Mouse (Mus musculus) liver, postnatal 0 days (tissue): Measurements from ENCODE around the gene Slc44a5. TPM values are rescaled to one million over a fixed set of nuclear protein-coding genes. Genes with fewer than 3 reads are reported as not detected.
"Not testable (repeated sequence)": the region's sequence is repeated elsewhere in the genome, so short reads cannot be mapped to it uniquely, and the experiment has no call there.

Experiments
- ATAC-seq: fragments of 200-750 bp; cut with Nextera tagmentation; 2 replicates; pipeline ENCODE4 v1.8.0; 2017; ENCODE audit warnings: mild to moderate bottlenecking, moderate library complexity
- DNase-seq: peaks from one replicate; pipeline ENCODE4 v3.0.0-alpha.2; 2016
- H3K27ac ChIP-seq: fragments of 300-500 bp; sonication (generic); 2 replicates; pipeline ENCODE4 v1.5.1; 2014; ENCODE audit warnings: antibody characterized with exemption, moderate library complexity, mild to moderate bottlenecking, low read depth
- H3K27me3 ChIP-seq: fragments of 300-500 bp; sonication (generic); 2 replicates; pipeline ENCODE4 v1.6.1; 2014; ENCODE audit warnings: low read length, control low read depth, mixed read lengths; ENCODE audit not compliant: insufficient read depth
- H3K36me3 ChIP-seq: fragments of 300-500 bp; sonication (generic); replicated peaks from 2 replicates; pipeline ENCODE4 v1.6.1; 2014; ENCODE audit warnings: mild to moderate bottlenecking, control low read depth, low read length, moderate library complexity, mixed read lengths; ENCODE audit not compliant: insufficient read depth
- H3K4me1 ChIP-seq: fragments of 300-500 bp; sonication (generic); 2 replicates; pipeline ENCODE4 v1.6.1; 2014; ENCODE audit warnings: antibody characterized with exemption, mild to moderate bottlenecking, control low read depth; ENCODE audit not compliant: insufficient read depth
- H3K4me2 ChIP-seq: fragments of 300-500 bp; sonication (generic); 2 replicates; pipeline ENCODE4 v1.6.1; 2014; ENCODE audit warnings: low read depth, mild to moderate bottlenecking, low read length, moderate library complexity, mixed read lengths
- H3K4me3 ChIP-seq: fragments of 300-500 bp; sonication (generic); 2 replicates; pipeline ENCODE4 v1.5.1; 2014; ENCODE audit warnings: low read depth, low read length
- H3K9ac ChIP-seq: fragments of 300-500 bp; sonication (generic); replicated peaks from 2 replicates; pipeline ENCODE4 v1.6.1; 2014; ENCODE audit warnings: mild to moderate bottlenecking, moderate library complexity
- H3K9me3 ChIP-seq: fragments of 300-500 bp; sonication (generic); 2 replicates; pipeline ENCODE4 v1.6.1; 2016; ENCODE audit warnings: mild to moderate bottlenecking, control low read depth, low read length, mixed read lengths
- CTCF ChIP-seq: sonication (generic); IDR thresholded peaks from 2 replicates; pipeline ENCODE4 v1.5.1; 2016; ENCODE audit warnings: antibody characterized with exemption, low read depth
- EP300 ChIP-seq: IDR thresholded peaks from 2 replicates; pipeline ENCODE4 v1.6.1; 2016; ENCODE audit warnings: antibody characterized with exemption, low read depth, mild to moderate bottlenecking
- WGBS: fragments of 180-500 bp; shearing (Covaris S2); extraction: QIAGEN DNeasy Blood & Tissue Kit; methylation state at CpG from one replicate; pipeline ENCODE4 v1.1.7; 2014; ENCODE audit not compliant: insufficient replicate concordance; 5-methylcytosine and 5-hydroxymethylcytosine counted together
- polyA plus RNA-seq: library from polyadenylated mRNA; unstranded; fragments of >200 nt; fragmentation: Nextera tagmentation; extraction: Ambion mirVana; gene quantifications from 2 replicates; pipeline ENCODE4 v1.2.1, GENCODE M21; 2015

Slc44a5 gene
- polyA plus RNA-seq, 1 experiment from 2014 or later = 0.02 TPM

- no peak for ATAC-seq
Observed at GRCm38 (mm10) chr3:154134701-154135100, 161.5 kb downstream of the Slc44a5 start.

GRCm38 (mm10) chr3:154136501-154136900, 163.3 kb downstream of the Slc44a5 start:
- H3K27me3 ChIP-seq = no peaks in the 10 kb centered on the region
- H3K4me3 ChIP-seq = no peak overlapping the region
- no peaks in the 10 kb centered on the region for H3K9me3 ChIP-seq
- 70% methylated on average over 3 of the region's 3 CpGs for WGBS
- no peaks in the 10 kb centered on the region for H3K4me1 ChIP-seq
- ATAC-seq = no peak
- no peaks in the 10 kb centered on the region for H3K36me3 ChIP-seq
- no peak overlapping the region for H3K27ac ChIP-seq
- DNase-seq = no peak
- TF ChIP-seq EP300 = no peak
- TF ChIP-seq CTCF = no peak
- no peak overlapping the region for H3K9ac ChIP-seq
- H3K4me2 ChIP-seq = no peak overlapping the region

More at GRCm38 (mm10) chr3:154134701-154135100, 161.5 kb downstream of the Slc44a5 start:
- Histone ChIP-seq H3K27ac (no peak overlapping the region), H3K4me2 (no peak overlapping the region), H3K36me3 (no peaks in the 10 kb centered on the region), H3K9ac (no peak overlapping the region), H3K9me3 (no peaks in the 10 kb centered on the region), H3K27me3 (no peaks in the 10 kb centered on the region), H3K4me3 (no peak overlapping the region), H3K4me1 (no peaks in the 10 kb centered on the region)
- 60% methylated on average over 2 of the region's 2 CpGs for WGBS
- DNase-seq = no peak
- TF ChIP-seq EP300 = no peak
- no peak for TF ChIP-seq CTCF

- no peaks in the 10 kb centered on the region for H3K4me1 ChIP-seq
- H3K27ac ChIP-seq = no peak overlapping the region
- H3K36me3 ChIP-seq = no peaks in the 10 kb centered on the region
- H3K27me3 ChIP-seq = no peaks in the 10 kb centered on the region
- TF ChIP-seq EP300 (no peak), CTCF (no peak)
- no peak for ATAC-seq
- WGBS = 48% methylated on average over 4 of the region's 4 CpGs
- H3K9me3 ChIP-seq = no peaks in the 10 kb centered on the region
- DNase-seq = no peak
- H3K4me2 ChIP-seq = no peak overlapping the region
- H3K9ac ChIP-seq = no peak overlapping the region
- no peak overlapping the region for H3K4me3 ChIP-seq
Observed at GRCm38 (mm10) chr3:154141346-154141745, 168.1 kb downstream of the Slc44a5 start.

- WGBS = 71% methylated on average over 4 of the region's 4 CpGs
- Histone ChIP-seq H3K9me3 (no peaks in the 10 kb centered on the region), H3K4me2 (no peak overlapping the region), H3K4me3 (no peak overlapping the region), H3K27me3 (no peaks in the 10 kb centered on the region), H3K36me3 (no peaks in the 10 kb centered on the region), H3K27ac (no peak overlapping the region), H3K4me1 (no peaks in the 10 kb centered on the region), H3K9ac (no peak overlapping the region)
- DNase-seq (no peak), ATAC-seq (no peak)
- no peak for TF ChIP-seq CTCF
Observed at GRCm38 (mm10) chr3:154142618-154143017, 169.4 kb downstream of the Slc44a5 start.

- ATAC-seq = no peak
Observed at GRCm38 (mm10) chr3:154145750-154146149, 172.5 kb downstream of the Slc44a5 start.

GRCm38 (mm10) chr3:154149778-154150177, 176.5 kb downstream of the Slc44a5 start:
- Histone ChIP-seq H3K36me3 (no peaks in the 10 kb centered on the region), H3K4me2 (no peak overlapping the region), H3K4me3 (no peak overlapping the region), H3K4me1 (no peaks in the 10 kb centered on the region), H3K9me3 (no peaks in the 10 kb centered on the region), H3K9ac (no peak overlapping the region), H3K27ac (no peak overlapping the region), H3K27me3 (no peaks in the 10 kb centered on the region)
- WGBS = 69% methylated on average over 4 of the region's 4 CpGs
- no peak for DNase-seq
- no peak for ATAC-seq
- no peak for TF ChIP-seq CTCF
- TF ChIP-seq EP300 = no peak

More at GRCm38 (mm10) chr3:154145750-154146149, 172.5 kb downstream of the Slc44a5 start:
- no peak overlapping the region for H3K27ac ChIP-seq
- no peak overlapping the region for H3K4me2 ChIP-seq
- H3K36me3 ChIP-seq = no peaks in the 10 kb centered on the region
- no peak for DNase-seq
- no peaks in the 10 kb centered on the region for H3K27me3 ChIP-seq
- WGBS = 73% methylated on average over 4 of the region's 4 CpGs
- H3K4me3 ChIP-seq = no peak overlapping the region
- no peaks in the 10 kb centered on the region for H3K4me1 ChIP-seq
- TF ChIP-seq CTCF = no peak
- TF ChIP-seq EP300 = no peak
- H3K9ac ChIP-seq = no peak overlapping the region
- H3K9me3 ChIP-seq = no peaks in the 10 kb centered on the region

- DNase-seq, H3K4me3 ChIP-seq, H3K27ac ChIP-seq, H3K9me3 ChIP-seq, H3K27me3 ChIP-seq, H3K36me3 ChIP-seq, H3K4me1 ChIP-seq, H3K4me2 ChIP-seq, H3K9ac ChIP-seq, ATAC-seq: not testable (repeated sequence)
- WGBS = 63% methylated on average over 3 of the region's 3 CpGs
Observed at GRCm38 (mm10) chr3:154153541-154153940, 180.3 kb downstream of the Slc44a5 start.
